Mouse (Mus musculus) skeletal muscle tissue, postnatal 0 days (tissue): ENCODE results near the gene Rdh11. TPM values are rescaled to one million over a fixed set of nuclear protein-coding genes. Genes with fewer than 3 reads are reported as not detected.

Experiments used
- polyA plus RNA-seq: library from polyadenylated mRNA; unstranded; fragments of >200 nt; fragmentation: Nextera tagmentation; extraction: Ambion mirVana; gene quantifications from 2 replicates; pipeline ENCODE4 v1.2.1, GENCODE M21; 2015

The Rdh11 gene
- polyA plus RNA-seq = 5.9 and 6.8 TPM in 2 replicates

GRCm38 (mm10) chr12:79192193-79192592, at the start of gene Rdh11:
TSS of gene Rdh11 (minus strand) at chr12:79192293.

DNA sequence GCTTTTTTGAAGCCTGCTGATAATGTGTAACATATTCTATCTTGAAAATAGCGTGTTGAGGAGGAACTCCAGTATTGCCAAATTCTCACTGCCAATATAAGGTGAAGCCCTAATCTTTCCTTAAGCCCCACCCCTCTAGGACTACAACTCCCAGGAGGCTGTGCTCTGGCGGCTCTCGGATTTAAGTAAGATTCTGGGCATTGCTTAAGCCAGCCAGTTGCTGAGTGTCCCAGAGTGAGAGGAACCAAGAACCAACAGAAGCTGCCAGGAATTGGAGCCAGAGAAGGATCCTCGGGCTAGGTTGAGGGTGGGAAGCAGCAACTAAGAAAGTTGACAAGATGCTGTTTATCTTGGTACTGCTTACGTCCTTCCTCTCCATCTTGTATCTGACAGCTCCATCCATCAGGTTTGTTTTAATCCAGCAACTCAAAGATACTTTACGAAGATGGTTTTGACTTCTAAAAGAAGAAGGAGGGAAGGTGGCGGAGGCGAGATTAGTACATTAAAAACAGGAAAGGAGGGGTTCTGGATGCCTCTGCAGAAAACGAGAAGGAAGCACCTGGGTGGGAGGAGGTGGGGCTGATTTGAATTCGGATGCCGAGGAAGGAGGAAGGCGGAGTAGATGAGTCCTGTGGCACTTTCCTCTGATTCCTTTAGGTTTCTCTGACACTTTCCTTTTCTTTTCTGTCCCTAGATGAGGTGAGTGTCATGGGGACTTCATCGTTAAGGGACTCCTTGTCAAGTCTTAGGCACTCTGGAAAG, 16.8 kb upstream of the Rdh11 start, which contains the start of gene Rdh12:
Rdh12 (plus strand) TSS at position 212 of the 762 bp plus-strand sequence.

DNA sequence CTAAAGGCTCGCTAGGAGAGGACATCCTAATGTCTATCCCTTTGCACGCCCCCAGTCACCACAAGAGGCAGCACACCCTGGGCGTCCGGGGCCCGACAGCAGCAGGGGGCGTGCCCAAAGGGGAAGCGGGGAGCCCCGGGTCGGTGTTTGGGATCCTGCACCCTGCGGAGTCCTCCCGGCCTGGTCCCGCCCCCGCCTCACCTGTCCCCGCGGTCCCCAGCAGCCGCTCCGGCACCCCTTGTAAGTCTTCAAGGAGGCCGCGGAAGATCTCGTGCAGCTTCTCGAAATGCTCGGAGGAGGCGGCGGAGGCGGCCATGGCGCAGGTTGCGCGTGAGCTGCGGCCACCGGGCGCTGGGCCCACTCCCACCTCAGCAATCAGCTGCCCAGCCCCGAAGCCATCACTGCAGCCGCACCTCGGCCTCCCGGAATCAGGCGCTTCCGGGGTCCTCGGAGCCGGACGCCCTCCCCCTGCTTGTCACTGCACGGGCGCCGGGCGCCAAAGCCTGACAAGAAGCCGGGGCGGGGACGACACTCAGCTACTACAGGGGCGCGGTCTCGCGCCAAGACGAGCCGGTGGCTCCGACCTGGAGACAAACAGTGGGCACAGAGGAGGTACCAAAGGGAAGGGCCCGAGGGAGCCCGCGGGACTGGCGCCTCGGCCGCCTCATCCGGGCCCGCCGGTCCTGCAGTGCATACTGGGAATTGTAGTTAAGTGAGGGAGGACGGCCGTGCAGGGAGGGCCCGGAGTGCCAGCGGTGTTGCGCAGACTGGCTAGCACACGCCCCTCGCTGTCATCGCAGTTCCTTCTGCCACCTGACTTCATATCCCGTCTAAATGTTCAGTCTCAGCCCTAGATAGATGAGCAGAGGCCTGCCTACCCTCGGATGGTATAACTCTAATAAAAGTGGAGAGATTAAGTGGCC, 19.8 kb downstream of the Rdh11 start, which contains the start of gene Vti1b:
Vti1b (minus strand) TSS at position 649 of the 923 bp plus-strand sequence.

DNA sequence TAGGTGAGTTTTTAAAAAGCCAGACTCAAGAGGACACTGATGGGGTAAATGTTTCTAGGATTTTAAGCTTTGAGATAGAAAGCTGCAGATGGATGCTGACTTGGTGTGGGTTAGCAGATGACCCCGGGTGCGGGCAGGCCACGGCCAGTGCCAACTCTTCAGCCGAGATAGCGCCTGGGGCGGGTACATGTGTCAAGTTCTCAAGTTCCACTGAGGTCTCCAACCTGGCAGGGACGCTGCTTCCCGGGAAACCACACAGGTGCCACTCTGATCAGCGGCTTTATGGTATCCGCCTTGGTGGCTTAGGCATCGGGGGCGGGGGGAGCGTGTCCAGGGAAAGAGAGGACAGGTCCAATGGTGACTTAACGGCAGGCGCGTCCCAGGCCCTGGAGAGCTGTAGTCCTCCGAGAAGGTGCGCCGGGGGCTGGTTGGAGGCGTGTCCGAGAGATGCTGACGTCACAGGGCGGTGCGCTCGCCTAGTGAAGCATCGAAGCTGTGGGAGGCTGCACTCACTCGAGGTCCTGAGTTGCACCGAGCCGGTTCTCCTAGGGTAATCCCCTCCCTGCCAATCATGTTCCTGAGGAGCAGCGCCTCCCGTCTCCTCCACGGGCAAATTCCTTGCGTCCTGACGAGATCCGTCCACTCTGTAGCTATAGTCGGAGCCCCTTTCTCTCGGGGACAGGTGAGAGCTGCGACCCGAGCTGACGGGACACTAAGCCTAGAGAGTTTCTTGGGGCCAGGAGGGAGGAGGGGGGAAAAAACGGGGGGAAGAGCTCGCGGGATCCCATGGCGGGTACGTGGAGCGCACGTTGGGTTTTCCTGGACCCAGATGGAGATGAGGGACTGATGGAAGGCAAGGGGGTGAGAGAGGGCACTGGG, 61.6 kb downstream of the Rdh11 start, which contains the start of gene Arg2:
Arg2 (plus strand) TSS at position 479 of the 879 bp plus-strand sequence.

Other genes with a start within 250 kb of the Rdh11 start
- 2.5 and 3.5 TPM in 2 replicates for gene Tmem229b, start 184.7 kb downstream of the Rdh11 start, polyA plus RNA-seq
- gene Plekhh1, start 163.1 kb downstream of the Rdh11 start, polyA plus RNA-seq = 0.42 and 0.54 TPM in 2 replicates
- 5.1 and 7.2 TPM in 2 replicates for gene Pigh, start 102.6 kb downstream of the Rdh11 start, polyA plus RNA-seq
- gene Arg2, start 61.5 kb downstream of the Rdh11 start, polyA plus RNA-seq = not detected in 2 replicates
- gene Vti1b, start 19.6 kb downstream of the Rdh11 start, polyA plus RNA-seq = 65.0 and 72.1 TPM in 2 replicates
- 0.76 and 2.2 TPM in 2 replicates for gene Rdh12, start 16.6 kb upstream of the Rdh11 start, polyA plus RNA-seq
- gene Zfyve26, start 104.0 kb upstream of the Rdh11 start, polyA plus RNA-seq = 5.7 TPM in 2 replicates
- gene Rad51b, start 105.0 kb upstream of the Rdh11 start, polyA plus RNA-seq = 1.7 and 2.0 TPM in 2 replicates